Mouse (Mus musculus) testis, adult 2 months (tissue): ENCODE measurements around the gene Bmp5.

Experiments used
- CTCF ChIP-seq: fragments of 200-500 bp; IDR thresholded peaks from 2 replicates; pipeline ENCODE4 v1.5.1; 2012; ENCODE audit warnings: low read depth, mild to moderate bottlenecking, inconsistent platforms, low read length, moderate library complexity; ENCODE audit not compliant: control insufficient read depth, insufficient read depth, insufficient replicate concordance
- POLR2A ChIP-seq: fragments of 200-500 bp; IDR thresholded peaks from 2 replicates; pipeline ENCODE4 v1.6.1; 2012; ENCODE audit warnings: low read depth, mild to moderate bottlenecking, inconsistent platforms, low read length, moderate library complexity; ENCODE audit not compliant: control insufficient read depth

- TF ChIP-seq CTCF (no peak), POLR2A (no peak)
Observed at GRCm38 (mm10) chr9:75876333-75876732, 101.2 kb downstream of the Bmp5 start.
